Mouse (Mus musculus): ENCODE data around the gene Capn13. TPM values are rescaled to one million over a fixed set of nuclear protein-coding genes. Genes with fewer than 3 reads are reported as not detected.

The Capn13 gene
- total and polyA plus RNA-seq, 3 experiments: not detected

DNA sequence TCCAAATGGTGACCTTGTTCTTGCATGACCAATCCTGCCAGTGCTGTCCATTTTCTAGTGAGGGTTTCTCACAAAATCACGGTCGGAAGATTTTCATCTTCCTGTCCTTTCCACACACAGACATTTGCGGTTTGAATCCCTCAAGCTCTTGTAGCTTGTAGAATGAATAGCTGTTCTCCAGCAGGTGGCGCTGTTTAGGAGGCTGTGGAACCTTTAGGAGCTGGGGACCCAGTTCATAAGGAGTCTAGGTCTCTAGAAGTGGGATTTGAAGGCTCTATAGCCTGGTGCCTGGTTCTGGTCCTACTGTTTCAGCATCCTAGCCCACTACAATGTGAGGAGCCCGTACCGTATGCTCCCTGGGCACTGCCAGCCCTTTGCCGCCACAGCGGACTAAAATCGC lies 95.0 kb downstream of the Capn13 start:
- H3K4me3 ChIP-seq (ENCODE audit: low read depth, low read length): no peak overlapping the region
- TF ChIP-seq CTCF (IDR thresholded peaks at IDR 0.05; ENCODE audit: low read depth, low read length): peak; percentile 65
- TF ChIP-seq GATA1 (IDR thresholded peaks at IDR 0.05; ENCODE audit: borderline replicate concordance, low read length): no peak

DNA sequence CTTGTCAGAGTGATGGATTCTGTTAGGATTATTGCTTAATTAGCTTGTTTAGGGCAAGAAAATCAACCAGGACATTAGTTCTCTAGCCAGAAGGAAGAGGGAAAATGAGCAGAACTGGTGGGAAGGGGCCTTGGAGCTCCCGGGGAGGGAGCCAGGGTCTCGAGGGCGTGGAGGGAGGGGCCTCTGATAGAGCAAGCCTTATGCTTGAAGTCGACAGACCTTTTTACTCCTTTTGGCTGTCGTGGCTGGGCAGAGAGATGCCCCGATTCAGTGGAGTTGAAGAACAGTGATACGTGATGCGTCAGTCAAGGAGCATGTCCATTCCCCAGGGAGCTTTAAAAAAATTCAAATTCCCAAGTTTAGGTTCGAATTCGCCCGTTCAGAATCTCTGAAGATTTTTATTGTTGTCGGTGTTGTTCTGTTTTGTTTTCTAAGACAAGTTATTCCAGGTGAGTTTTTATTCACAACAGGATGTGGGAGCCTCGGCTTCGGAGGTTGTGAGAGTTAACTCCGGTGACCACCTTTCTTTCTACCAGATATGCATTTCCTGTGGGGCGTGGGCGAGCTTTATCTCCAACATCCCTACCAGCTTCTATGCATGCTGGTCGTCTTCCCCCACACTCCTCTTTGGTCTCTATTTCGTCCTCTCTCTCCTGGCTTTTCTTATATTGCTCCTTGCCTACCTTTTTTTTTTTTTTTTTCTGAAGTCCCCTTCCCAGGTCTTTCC lies 96.4 kb downstream of the Capn13 start:
- ATAC-seq (ENCODE audit: extremely low read depth, insufficient number of reproducible peaks, low FRiP score, poor library complexity, severe bottlenecking): no peak
- no peak for TF ChIP-seq CTCF (IDR thresholded peaks at IDR 0.05; ENCODE audit: low read depth, low read length)
- no peak for TF ChIP-seq GATA2 (IDR thresholded peaks at IDR 0.05; ENCODE audit: borderline replicate concordance, low read depth, low read length)
- TF ChIP-seq POLR2AphosphoS5 (IDR thresholded peaks at IDR 0.05; ENCODE audit: insufficient replicate concordance, low read depth, low read length): no peak
- TF ChIP-seq GATA1 (IDR thresholded peaks at IDR 0.05; ENCODE audit: borderline replicate concordance, low read length): no peak
- TF ChIP-seq TAL1 (conservative IDR thresholded peaks at IDR 0.05; ENCODE audit: low read depth, low read length): no peak

More for the DNA sequence above, 95.0 kb downstream of the Capn13 start:
- Histone ChIP-seq H3K4me1 (ENCODE audit: insufficient read depth, low read depth, low read length) (peaks cover 5% of the 10 kb centered on the region), H3K9me3 (replicated peaks) (no peaks in the 10 kb centered on the region), H3K27me3 (ENCODE audit: insufficient read depth, low read length) (peaks cover under 1% of the 10 kb centered on the region; the same call in 1 of the 2 replicates), H3K36me3 (replicated peaks) (no peaks in the 10 kb centered on the region)
- ATAC-seq (ENCODE audit: extremely low read depth, insufficient number of reproducible peaks, low FRiP score, poor library complexity, severe bottlenecking): no peak
- DNase-seq (ENCODE audit: low spot score): peak; percentile 16

DNA sequence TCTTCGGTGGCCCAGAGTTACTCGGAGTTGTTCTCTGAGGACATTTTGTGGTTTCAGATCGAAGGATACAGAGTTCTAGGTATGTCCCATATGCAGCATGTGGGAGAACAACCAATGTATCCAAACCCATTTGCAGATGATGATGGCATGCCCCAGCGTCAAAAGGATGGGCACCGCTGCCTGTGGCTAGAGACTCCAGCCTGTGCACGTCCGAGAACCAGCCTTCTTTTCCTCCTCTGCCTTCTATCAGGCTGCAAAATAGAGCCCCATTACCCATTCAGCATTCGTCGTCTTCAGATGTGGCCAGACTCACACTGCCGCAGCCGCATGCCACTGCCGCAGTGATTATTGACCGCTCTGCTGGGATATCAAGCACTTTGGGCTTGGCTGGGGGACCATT lies 97.0 kb downstream of the Capn13 start:
- DNase-seq (ENCODE audit: low spot score): no peak
- no peak for ATAC-seq (ENCODE audit: extremely low read depth, insufficient number of reproducible peaks, low FRiP score, poor library complexity, severe bottlenecking)
- peaks cover 11% of the 10 kb centered on the region for H3K27me3 ChIP-seq (ENCODE audit: insufficient read depth, low read length)

More for the DNA sequence above, 96.4 kb downstream of the Capn13 start:
- no peaks in the 10 kb centered on the region for H3K9me3 ChIP-seq (replicated peaks)
- peaks cover 5% of the 10 kb centered on the region for H3K4me1 ChIP-seq (ENCODE audit: insufficient read depth, low read depth, low read length)
- H3K27me3 ChIP-seq (ENCODE audit: insufficient read depth, low read length): peaks cover 8% of the 10 kb centered on the region
- H3K4me3 ChIP-seq (ENCODE audit: low read depth, low read length): no peak overlapping the region
- H3K36me3 ChIP-seq (replicated peaks): no peaks in the 10 kb centered on the region
- DNase-seq (ENCODE audit: low spot score): no peak

DNA sequence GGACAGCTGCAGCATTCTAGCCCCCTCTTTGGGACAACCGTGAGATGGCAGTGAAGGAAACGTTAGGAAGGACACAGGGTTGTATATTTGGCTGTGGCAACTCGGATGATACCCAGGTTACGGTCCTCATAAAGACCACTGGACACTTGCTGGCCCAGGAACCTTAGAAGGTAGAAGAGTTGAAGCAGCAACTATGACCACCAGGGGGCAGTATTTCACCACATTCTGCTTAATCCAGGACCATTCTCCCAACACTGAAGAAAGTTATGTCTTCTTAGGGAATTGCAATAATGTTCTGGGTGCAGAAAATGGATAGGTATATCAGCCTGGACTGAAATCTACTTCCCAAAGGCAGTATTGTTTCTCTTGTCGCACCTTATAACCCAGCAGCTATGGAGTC lies 97.4 kb downstream of the Capn13 start:
- Histone ChIP-seq H3K27me3 (ENCODE audit: insufficient read depth, low read length) (peaks cover 15% of the 10 kb centered on the region), H3K9me3 (replicated peaks) (no peaks in the 10 kb centered on the region), H3K4me3 (ENCODE audit: low read depth, low read length) (no peak overlapping the region), H3K4me1 (ENCODE audit: insufficient read depth, low read depth, low read length) (peaks cover 5% of the 10 kb centered on the region), H3K36me3 (replicated peaks) (no peaks in the 10 kb centered on the region)
- TF ChIP-seq GATA1 (IDR thresholded peaks at IDR 0.05; ENCODE audit: borderline replicate concordance, low read length) (no peak), POLR2AphosphoS5 (IDR thresholded peaks at IDR 0.05; ENCODE audit: insufficient replicate concordance, low read depth, low read length) (no peak), CTCF (IDR thresholded peaks at IDR 0.05; ENCODE audit: low read depth, low read length) (peak; percentile 51; the same call in 1 of the 2 replicates), GATA2 (IDR thresholded peaks at IDR 0.05; ENCODE audit: borderline replicate concordance, low read depth, low read length) (no peak), TAL1 (conservative IDR thresholded peaks at IDR 0.05; ENCODE audit: low read depth, low read length) (no peak)
- no peak for ATAC-seq (ENCODE audit: extremely low read depth, insufficient number of reproducible peaks, low FRiP score, poor library complexity, severe bottlenecking)
- DNase-seq (ENCODE audit: low spot score): no peak

More for the DNA sequence above, 97.0 kb downstream of the Capn13 start:
- Histone ChIP-seq H3K36me3 (replicated peaks) (no peaks in the 10 kb centered on the region), H3K9me3 (replicated peaks) (no peaks in the 10 kb centered on the region), H3K4me3 (ENCODE audit: low read depth, low read length) (no peak overlapping the region), H3K4me1 (ENCODE audit: insufficient read depth, low read depth, low read length) (peaks cover 5% of the 10 kb centered on the region)
- TF ChIP-seq TAL1 (conservative IDR thresholded peaks at IDR 0.05; ENCODE audit: low read depth, low read length): no peak
- no peak for TF ChIP-seq GATA2 (IDR thresholded peaks at IDR 0.05; ENCODE audit: borderline replicate concordance, low read depth, low read length)

DNA sequence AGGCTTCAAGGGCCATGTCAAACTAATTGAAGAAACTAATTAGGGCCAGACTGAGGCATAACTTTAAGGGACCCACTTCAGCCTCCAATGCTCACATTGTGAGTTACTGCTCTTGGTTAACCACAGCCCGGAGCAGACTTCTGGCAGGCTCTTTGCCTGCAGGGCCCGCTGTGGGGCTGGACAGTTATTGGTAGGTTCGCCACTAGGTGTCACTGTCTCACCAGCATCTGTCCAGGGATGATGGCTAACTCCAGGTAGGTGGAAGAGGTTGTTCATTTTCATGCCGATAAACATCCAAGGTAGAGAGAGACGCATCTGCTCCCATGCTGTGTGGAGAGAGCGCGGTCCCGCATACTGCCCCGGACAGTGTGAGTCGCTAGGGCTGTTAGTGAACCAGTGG lies 98.6 kb downstream of the Capn13 start:
- DNase-seq (ENCODE audit: low spot score) (peak; percentile 55), ATAC-seq (ENCODE audit: extremely low read depth, insufficient number of reproducible peaks, low FRiP score, poor library complexity, severe bottlenecking) (peak; percentile 65)
- peaks cover 15% of the 10 kb centered on the region for H3K27me3 ChIP-seq (ENCODE audit: insufficient read depth, low read length)
- H3K4me1 ChIP-seq (ENCODE audit: insufficient read depth, low read depth, low read length): peaks cover 5% of the 10 kb centered on the region
- TF ChIP-seq GATA2 (IDR thresholded peaks at IDR 0.05; ENCODE audit: borderline replicate concordance, low read depth, low read length) (no peak), GATA1 (IDR thresholded peaks at IDR 0.05; ENCODE audit: borderline replicate concordance, low read length) (no peak), CTCF (IDR thresholded peaks at IDR 0.05; ENCODE audit: low read depth, low read length) (peak; percentile 72)
- no peaks in the 10 kb centered on the region for H3K9me3 ChIP-seq (replicated peaks)
- no peak overlapping the region for H3K4me3 ChIP-seq (ENCODE audit: low read depth, low read length)
- H3K36me3 ChIP-seq (replicated peaks): no peaks in the 10 kb centered on the region

DNA sequence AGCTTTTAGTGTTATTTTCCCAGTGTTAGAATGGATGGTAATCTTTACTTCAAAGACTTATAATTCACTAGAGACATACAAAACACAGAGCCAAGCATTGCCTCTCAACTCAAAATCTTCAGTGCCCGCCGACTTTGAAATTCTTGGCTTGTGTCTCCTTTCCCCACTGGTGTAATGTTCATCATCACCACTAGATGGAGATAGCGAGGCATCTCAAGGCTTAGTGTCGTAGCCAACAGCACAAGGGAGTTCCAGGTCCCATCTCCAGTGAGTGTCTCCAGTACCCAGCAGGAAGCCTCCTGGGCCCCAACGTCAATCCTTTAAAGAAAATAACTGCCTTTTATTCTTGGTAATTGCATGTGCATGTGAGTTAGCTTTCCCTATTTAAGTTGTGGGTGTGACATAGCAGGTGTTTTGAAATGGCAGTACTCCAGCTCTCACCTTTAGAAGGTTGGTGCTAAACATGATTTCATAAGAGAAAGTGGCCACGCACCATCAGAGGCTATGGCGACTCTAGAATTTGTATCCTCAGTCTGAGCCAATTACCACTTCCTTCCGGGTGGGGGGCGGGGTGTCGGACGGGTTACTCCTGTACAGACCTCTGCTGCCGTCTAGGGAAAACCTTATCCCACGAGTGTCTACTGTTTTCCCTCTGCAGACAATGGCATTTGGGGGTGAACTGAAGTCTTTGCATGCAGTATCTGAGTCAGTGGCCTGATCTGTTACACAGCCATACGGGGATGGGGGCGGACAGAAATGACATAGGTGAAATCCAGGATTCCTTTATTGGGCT lies 99.2 kb downstream of the Capn13 start:
- no peaks in the 10 kb centered on the region for H3K9me3 ChIP-seq (replicated peaks)
- no peak overlapping the region for H3K4me3 ChIP-seq (ENCODE audit: low read depth, low read length)
- ATAC-seq (ENCODE audit: extremely low read depth, insufficient number of reproducible peaks, low FRiP score, poor library complexity, severe bottlenecking) (no peak), DNase-seq (ENCODE audit: low spot score) (peak; percentile 44)
- H3K27me3 ChIP-seq (ENCODE audit: insufficient read depth, low read length): peaks cover 15% of the 10 kb centered on the region
- TF ChIP-seq POLR2AphosphoS5 (IDR thresholded peaks at IDR 0.05; ENCODE audit: insufficient replicate concordance, low read depth, low read length) (no peak), CTCF (IDR thresholded peaks at IDR 0.05; ENCODE audit: low read depth, low read length) (peak; percentile 90)
- H3K4me1 ChIP-seq (ENCODE audit: insufficient read depth, low read depth, low read length): peaks cover 5% of the 10 kb centered on the region
- H3K36me3 ChIP-seq (replicated peaks): no peaks in the 10 kb centered on the region

All from G1E (cell line).